Mouse (Mus musculus): ENCODE measurements at regions not wholly inside any gene's neighbourhood (a gene's known extent, or its start where the extent isn't known, plus 50 kb on each side); places are given as distances from the start of the nearest gene placed in this dataset.

- H3K27me3 ChIP-seq = peaks cover 87% of the 10 kb centered on the region
- peaks cover 23% of the 10 kb centered on the region for H3K4me1 ChIP-seq (replicated peaks)
- no peak overlapping the region for H3K27ac ChIP-seq
- no peaks in the 10 kb centered on the region for H3K36me3 ChIP-seq
- no peak for ATAC-seq (ENCODE audit: low FRiP score)
- H3K4me3 ChIP-seq = no peak overlapping the region
- H3K4me2 ChIP-seq = no peak overlapping the region
- no peaks in the 10 kb centered on the region for H3K9me3 ChIP-seq
- 19% methylated on average over 8 of the region's 8 CpGs for whole genome bisulfite sequencing
- H3K9ac ChIP-seq = peak overlapping the region; percentile 55; the same call in 1 of the 2 replicates
Measured at GRCm38 (mm10) chr10:60918020-60918419, 86.6 kb upstream of the Unc5b start.

GRCm38 (mm10) chr10:60914391-60914790 lies 83.0 kb upstream of the Unc5b start:
- no peak overlapping the region for H3K4me3 ChIP-seq
- no peaks in the 10 kb centered on the region for H3K36me3 ChIP-seq
- no peak overlapping the region for H3K4me2 ChIP-seq
- H3K9me3 ChIP-seq = 0 out of 2 replicates have a peak, but pooled peaks cover 4% of the 10 kb centered on the region
- H3K9ac ChIP-seq = no peak overlapping the region
- peaks cover 60% of the 10 kb centered on the region for H3K27me3 ChIP-seq
- no peak for ATAC-seq (ENCODE audit: low FRiP score)
- H3K4me1 ChIP-seq (replicated peaks) = peaks cover 23% of the 10 kb centered on the region
- 25% methylated on average over 7 of the region's 7 CpGs for WGBS
- no peak overlapping the region for H3K27ac ChIP-seq

GRCm38 (mm10) chr10:60913456-60913900 lies 82.1 kb upstream of the Unc5b start:
- Histone ChIP-seq H3K36me3 (no peaks in the 10 kb centered on the region), H3K4me2 (no peak overlapping the region), H3K9ac (no peak overlapping the region), H3K4me3 (no peak overlapping the region), H3K9me3 (0 out of 2 replicates have a peak, but pooled peaks cover 9% of the 10 kb centered on the region), H3K27ac (no peak overlapping the region), H3K27me3 (peaks cover 53% of the 10 kb centered on the region), H3K4me1 (replicated peaks) (peaks cover 20% of the 10 kb centered on the region)
- 81% methylated on average over 11 of the region's 11 CpGs for WGBS
- peak; percentile 49; the same call in 1 of the 2 replicates for ATAC-seq (ENCODE audit: low FRiP score)

- H3K9me3 ChIP-seq = peaks cover 10% of the 10 kb centered on the region
- no peaks in the 10 kb centered on the region for H3K27me3 ChIP-seq
- H3K27ac ChIP-seq = no peak overlapping the region
- H3K4me1 ChIP-seq (replicated peaks) = 0 out of 2 replicates have a peak, but pooled peaks cover 8% of the 10 kb centered on the region
- H3K4me3 ChIP-seq = no peak overlapping the region
- H3K9ac ChIP-seq = no peak overlapping the region
- no peak overlapping the region for H3K4me2 ChIP-seq
- no peak for ATAC-seq (ENCODE audit: low FRiP score)
- no peaks in the 10 kb centered on the region for H3K36me3 ChIP-seq
- 77% methylated on average over 7 of the region's 7 CpGs for WGBS
Measured at GRCm38 (mm10) chr10:60904351-60904750, 73.0 kb upstream of the Unc5b start.

- H3K4me2 ChIP-seq = no peak overlapping the region
- H3K27ac ChIP-seq = no peak overlapping the region
- H3K9me3 ChIP-seq = no peaks in the 10 kb centered on the region
- H3K27me3 ChIP-seq = no peaks in the 10 kb centered on the region
- no peaks in the 10 kb centered on the region for H3K36me3 ChIP-seq
- H3K9ac ChIP-seq = no peak overlapping the region
- H3K4me3 ChIP-seq = no peak overlapping the region
- ATAC-seq (ENCODE audit: low FRiP score) = no peak
- H3K4me1 ChIP-seq (replicated peaks) = 0 out of 2 replicates have a peak, but pooled peaks cover 9% of the 10 kb centered on the region
- WGBS = 95% methylated on average over 2 of the region's 2 CpGs
Measured at GRCm38 (mm10) chr10:60900992-60901391, 69.6 kb upstream of the Unc5b start.

- no peaks in the 10 kb centered on the region for H3K36me3 ChIP-seq
- H3K4me1 ChIP-seq (replicated peaks) = peaks cover 35% of the 10 kb centered on the region
- no peak overlapping the region for H3K9ac ChIP-seq
- no peaks in the 10 kb centered on the region for H3K9me3 ChIP-seq
- 33% methylated on average over 4 of the region's 4 CpGs for WGBS
- H3K4me3 ChIP-seq = no peak overlapping the region
- peaks cover 6% of the 10 kb centered on the region; the same call in 1 of the 2 replicates for H3K27me3 ChIP-seq
- peak overlapping the region; percentile 30 for H3K4me2 ChIP-seq
- peak overlapping the region; percentile 64 for H3K27ac ChIP-seq
- ATAC-seq (ENCODE audit: low FRiP score) = peak; percentile 79
Measured at GRCm38 (mm10) chr10:60893810-60894147, 62.4 kb upstream of the Unc5b start.

GRCm38 (mm10) chr10:60893130-60893809 lies 61.9 kb upstream of the Unc5b start:
- Histone ChIP-seq H3K9me3 (no peaks in the 10 kb centered on the region), H3K9ac (0 out of 2 replicates have a peak overlapping the region, but pooled peaks have one; percentile 10), H3K4me2 (peak overlapping the region; percentile 30), H3K4me1 (replicated peaks) (peaks cover 35% of the 10 kb centered on the region), H3K36me3 (no peaks in the 10 kb centered on the region), H3K27ac (peak overlapping the region; percentile 64), H3K4me3 (no peak overlapping the region), H3K27me3 (peaks cover 11% of the 10 kb centered on the region; the same call in 1 of the 2 replicates)
- WGBS = 53% methylated on average over 22 of the region's 22 CpGs
- ATAC-seq (ENCODE audit: low FRiP score) = peak; percentile 57

- Histone ChIP-seq H3K4me3 (no peak overlapping the region), H3K4me2 (0 out of 2 replicates have a peak overlapping the region, but pooled peaks have one; percentile 30), H3K9me3 (no peaks in the 10 kb centered on the region), H3K27ac (peak overlapping the region; percentile 64), H3K4me1 (replicated peaks) (peaks cover 35% of the 10 kb centered on the region), H3K36me3 (no peaks in the 10 kb centered on the region), H3K27me3 (peaks cover 14% of the 10 kb centered on the region; the same call in 1 of the 2 replicates), H3K9ac (no peak overlapping the region)
- 62% methylated on average over 4 of the region's 4 CpGs for WGBS
- ATAC-seq (ENCODE audit: low FRiP score) = no peak
Measured at GRCm38 (mm10) chr10:60892730-60893129, 61.3 kb upstream of the Unc5b start.

GRCm38 (mm10) chr10:60891476-60892170 lies 60.2 kb upstream of the Unc5b start:
- ATAC-seq (ENCODE audit: low FRiP score) = no peak
- peaks cover 18% of the 10 kb centered on the region; the same call in 1 of the 2 replicates for H3K27me3 ChIP-seq
- no peak overlapping the region for H3K27ac ChIP-seq
- H3K9ac ChIP-seq = no peak overlapping the region
- H3K9me3 ChIP-seq = no peaks in the 10 kb centered on the region
- H3K4me3 ChIP-seq = no peak overlapping the region
- WGBS = 82% methylated on average over 13 of the region's 13 CpGs
- no peaks in the 10 kb centered on the region for H3K36me3 ChIP-seq
- no peak overlapping the region for H3K4me2 ChIP-seq
- peaks cover 35% of the 10 kb centered on the region for H3K4me1 ChIP-seq (replicated peaks)

GRCm38 (mm10) chr10:60889792-60890191 lies 58.4 kb upstream of the Unc5b start:
- H3K4me2 ChIP-seq = no peak overlapping the region
- no peak overlapping the region for H3K9ac ChIP-seq
- 86% methylated on average over 13 of the region's 13 CpGs for WGBS
- H3K4me1 ChIP-seq (replicated peaks) = peaks cover 39% of the 10 kb centered on the region
- no peaks in the 10 kb centered on the region for H3K9me3 ChIP-seq
- peak overlapping the region; percentile 23; the same call in 1 of the 2 replicates for H3K27ac ChIP-seq
- H3K36me3 ChIP-seq = no peaks in the 10 kb centered on the region
- no peak for ATAC-seq (ENCODE audit: low FRiP score)
- H3K4me3 ChIP-seq = no peak overlapping the region
- H3K27me3 ChIP-seq = peaks cover 18% of the 10 kb centered on the region; the same call in 1 of the 2 replicates

GRCm38 (mm10) chr10:60888541-60888940 lies 57.2 kb upstream of the Unc5b start:
- no peaks in the 10 kb centered on the region for H3K9me3 ChIP-seq
- no peak overlapping the region for H3K4me3 ChIP-seq
- H3K4me2 ChIP-seq = no peak overlapping the region
- ATAC-seq (ENCODE audit: low FRiP score) = no peak
- peaks cover 28% of the 10 kb centered on the region for H3K4me1 ChIP-seq (replicated peaks)
- H3K27ac ChIP-seq = no peak overlapping the region
- no peak overlapping the region for H3K9ac ChIP-seq
- H3K27me3 ChIP-seq = peaks cover 18% of the 10 kb centered on the region; the same call in 1 of the 2 replicates
- whole genome bisulfite sequencing = 74% methylated on average over 7 of the region's 7 CpGs
- no peaks in the 10 kb centered on the region for H3K36me3 ChIP-seq
